Mouse (Mus musculus) heart, embryonic 16.5 days (tissue): ENCODE measurements at regions not wholly inside any gene's neighbourhood (a gene's known extent, or its start where the extent isn't known, plus 50 kb on each side); places are given as distances from the start of the nearest gene placed in this dataset.

Source experiments
- ATAC-seq: fragments of 200-750 bp; cut with Nextera tagmentation; replicated peaks from 2 replicates; pipeline ENCODE4 v1.8.0; 2017; ENCODE audit warnings: moderate number of reproducible peaks; ENCODE audit not compliant: insufficient read depth, low FRiP score; ENCODE audit errors: extremely low read depth
- H3K27ac ChIP-seq: fragments of 300-500 bp; sonication (generic); 2 replicates; pipeline ENCODE4 v1.5.1; 2014; ENCODE audit warnings: mild to moderate bottlenecking, low read length, control low read depth, moderate library complexity
- H3K27me3 ChIP-seq: fragments of 300-500 bp; sonication (generic); 2 replicates; pipeline ENCODE4 v1.6.1; 2014; ENCODE audit warnings: low read length, mixed read lengths; ENCODE audit not compliant: control insufficient read depth, insufficient read depth
- H3K36me3 ChIP-seq: fragments of 300-500 bp; sonication (generic); 2 replicates; pipeline ENCODE4 v1.6.1; 2014; ENCODE audit not compliant: control insufficient read depth, insufficient read depth
- H3K4me1 ChIP-seq: fragments of 300-500 bp; sonication (generic); 2 replicates; pipeline ENCODE4 v1.6.1; 2014; ENCODE audit warnings: low read length, mixed read lengths; ENCODE audit not compliant: control insufficient read depth, insufficient read depth
- H3K4me2 ChIP-seq: fragments of 300-500 bp; sonication (generic); 2 replicates; pipeline ENCODE4 v1.6.1; 2014; ENCODE audit warnings: low read depth, mild to moderate bottlenecking, control low read depth, low read length
- H3K4me3 ChIP-seq: fragments of 300-500 bp; sonication (generic); 2 replicates; pipeline ENCODE4 v1.5.1; 2014; ENCODE audit warnings: mild to moderate bottlenecking, control low read depth, low read length
- H3K9ac ChIP-seq: fragments of 300-500 bp; sonication (generic); 2 replicates; pipeline ENCODE4 v1.6.1; 2014; ENCODE audit warnings: low read length, control low read depth
- H3K9me3 ChIP-seq: fragments of 300-500 bp; sonication (generic); replicated peaks from 2 replicates; pipeline ENCODE4 v1.6.1; 2016; ENCODE audit warnings: low read length; ENCODE audit not compliant: control insufficient read depth
- whole genome bisulfite sequencing: fragments of 180-500 bp; shearing (Covaris S2); extraction: QIAGEN DNeasy Blood & Tissue Kit; methylation state at CpG from one replicate; pipeline ENCODE4 v1.1.7; 2014; 5-methylcytosine and 5-hydroxymethylcytosine counted together

- ATAC-seq = no peak
- H3K27me3 ChIP-seq = no peaks in the 10 kb centered on the region
- 84% methylated on average over 2 of the region's 2 CpGs for WGBS
These were observed 191.7 kb upstream of the Slc30a5 start for GRCm38 (mm10) chr13:101024971-101025370.

GRCm38 (mm10) chr13:101019272-101019676 lies 186.0 kb upstream of the Slc30a5 start:
- 59% methylated on average over 7 of the region's 7 CpGs for WGBS
- H3K9ac ChIP-seq = no peak overlapping the region
- H3K4me2 ChIP-seq = no peak overlapping the region
- H3K27ac ChIP-seq = no peak overlapping the region
- H3K4me1 ChIP-seq = no peaks in the 10 kb centered on the region; the same call in 1 of the 2 replicates
- ATAC-seq = no peak
- H3K36me3 ChIP-seq = no peaks in the 10 kb centered on the region
- no peaks in the 10 kb centered on the region for H3K27me3 ChIP-seq
- H3K4me3 ChIP-seq = no peak overlapping the region
- H3K9me3 ChIP-seq = no peaks in the 10 kb centered on the region

More at GRCm38 (mm10) chr13:101024971-101025370, 191.7 kb upstream of the Slc30a5 start:
- H3K9me3 ChIP-seq = no peaks in the 10 kb centered on the region
- no peak overlapping the region for H3K4me3 ChIP-seq
- no peaks in the 10 kb centered on the region for H3K36me3 ChIP-seq
- H3K4me1 ChIP-seq = no peaks in the 10 kb centered on the region
- H3K27ac ChIP-seq = no peak overlapping the region
- no peak overlapping the region for H3K4me2 ChIP-seq
- no peak overlapping the region for H3K9ac ChIP-seq

GRCm38 (mm10) chr13:101017041-101017440 lies 183.8 kb upstream of the Slc30a5 start:
- Histone ChIP-seq H3K4me3 (no peak overlapping the region), H3K9ac (no peak overlapping the region), H3K36me3 (no peaks in the 10 kb centered on the region), H3K9me3 (no peaks in the 10 kb centered on the region), H3K27me3 (no peaks in the 10 kb centered on the region), H3K4me1 (no peaks in the 10 kb centered on the region; the same call in 1 of the 2 replicates), H3K4me2 (no peak overlapping the region), H3K27ac (no peak overlapping the region)
- ATAC-seq = no peak
- 40% methylated on average over 6 of the region's 6 CpGs for WGBS

- H3K4me2 ChIP-seq = no peak overlapping the region
- 61% methylated on average over 1 of the region's 1 CpGs for WGBS
- no peak overlapping the region for H3K9ac ChIP-seq
- H3K27me3 ChIP-seq = no peaks in the 10 kb centered on the region
- ATAC-seq = no peak
- no peaks in the 10 kb centered on the region for H3K36me3 ChIP-seq
- no peaks in the 10 kb centered on the region for H3K9me3 ChIP-seq
- H3K4me3 ChIP-seq = no peak overlapping the region
- no peaks in the 10 kb centered on the region; the same call in 1 of the 2 replicates for H3K4me1 ChIP-seq
- H3K27ac ChIP-seq = no peak overlapping the region
These were observed 183.0 kb upstream of the Slc30a5 start for GRCm38 (mm10) chr13:101016181-101016580.

- WGBS = 71% methylated on average over 3 of the region's 3 CpGs
- Histone ChIP-seq H3K27ac (no peak overlapping the region), H3K4me2 (no peak overlapping the region), H3K36me3 (no peaks in the 10 kb centered on the region), H3K27me3 (no peaks in the 10 kb centered on the region), H3K9me3 (no peaks in the 10 kb centered on the region), H3K9ac (no peak overlapping the region), H3K4me1 (no peaks in the 10 kb centered on the region; the same call in 1 of the 2 replicates), H3K4me3 (no peak overlapping the region)
- no peak for ATAC-seq
These were observed 182.2 kb upstream of the Slc30a5 start for GRCm38 (mm10) chr13:101015435-101015834.

- 81% methylated on average over 2 of the region's 2 CpGs for WGBS
- H3K27me3 ChIP-seq = no peaks in the 10 kb centered on the region
- no peak overlapping the region for H3K9ac ChIP-seq
- no peaks in the 10 kb centered on the region; the same call in 1 of the 2 replicates for H3K4me1 ChIP-seq
- H3K4me2 ChIP-seq = no peak overlapping the region
- no peaks in the 10 kb centered on the region; the same call in 1 of the 2 replicates for H3K9me3 ChIP-seq
- no peak for ATAC-seq
- no peak overlapping the region for H3K4me3 ChIP-seq
- no peaks in the 10 kb centered on the region for H3K36me3 ChIP-seq
- H3K27ac ChIP-seq = no peak overlapping the region
These were observed 180.4 kb upstream of the Slc30a5 start for GRCm38 (mm10) chr13:101013604-101014003.

GRCm38 (mm10) chr13:100990646-100991045 lies 157.4 kb upstream of the Slc30a5 start:
- no peak overlapping the region for H3K27ac ChIP-seq
- H3K27me3 ChIP-seq = no peaks in the 10 kb centered on the region
- no peaks in the 10 kb centered on the region for H3K9me3 ChIP-seq
- no peak overlapping the region for H3K4me2 ChIP-seq
- H3K4me3 ChIP-seq = no peak overlapping the region
- no peak for ATAC-seq
- H3K4me1 ChIP-seq = no peaks in the 10 kb centered on the region
- WGBS = 82% methylated on average over 2 of the region's 2 CpGs
- no peaks in the 10 kb centered on the region for H3K36me3 ChIP-seq
- H3K9ac ChIP-seq = no peak overlapping the region

- H3K9ac ChIP-seq = no peak overlapping the region
- no peak for ATAC-seq
- 63% methylated on average over 13 of the region's 13 CpGs for WGBS
These were observed 155.7 kb upstream of the Slc30a5 start for GRCm38 (mm10) chr13:100988671-100989531.

GRCm38 (mm10) chr13:100988116-100988515 lies 154.9 kb upstream of the Slc30a5 start:
- WGBS = 89% methylated on average over 5 of the region's 5 CpGs
- ATAC-seq = no peak

More at GRCm38 (mm10) chr13:100988671-100989531, 155.7 kb upstream of the Slc30a5 start:
- no peak overlapping the region for H3K4me3 ChIP-seq
- no peaks in the 10 kb centered on the region for H3K9me3 ChIP-seq
- no peaks in the 10 kb centered on the region for H3K4me1 ChIP-seq
- no peaks in the 10 kb centered on the region for H3K36me3 ChIP-seq
- no peak overlapping the region for H3K27ac ChIP-seq
- H3K27me3 ChIP-seq = no peaks in the 10 kb centered on the region
- H3K4me2 ChIP-seq = no peak overlapping the region

More at GRCm38 (mm10) chr13:100988116-100988515, 154.9 kb upstream of the Slc30a5 start:
- no peaks in the 10 kb centered on the region for H3K27me3 ChIP-seq
- no peaks in the 10 kb centered on the region for H3K9me3 ChIP-seq
- no peaks in the 10 kb centered on the region for H3K4me1 ChIP-seq
- no peak overlapping the region for H3K27ac ChIP-seq
- no peaks in the 10 kb centered on the region for H3K36me3 ChIP-seq
- no peak overlapping the region for H3K4me3 ChIP-seq
- no peak overlapping the region for H3K4me2 ChIP-seq
- no peak overlapping the region for H3K9ac ChIP-seq
